Mouse (Mus musculus) bone marrow macrophage, adult 2 months (primary cell): ENCODE results near the gene Olfr419.

Source experiments
- CTCF ChIP-seq: IDR thresholded peaks from 2 replicates; pipeline ENCODE4 v1.5.1; 2012; ENCODE audit warnings: low read depth, mild to moderate bottlenecking, low read length, moderate library complexity
- POLR2A ChIP-seq: IDR thresholded peaks from 2 replicates; pipeline ENCODE4 v1.6.1; 2012; ENCODE audit warnings: mild to moderate bottlenecking, low read depth, low read length, borderline replicate concordance

GRCm38 (mm10) chr1:174239916-174240315 lies 11.9 kb downstream of the Olfr419 start:
- TF ChIP-seq CTCF: no peak
- TF ChIP-seq POLR2A: no peak
